8 mouse cellular contexts compared by ENCODE assay signal in the genomic region with DNA sequence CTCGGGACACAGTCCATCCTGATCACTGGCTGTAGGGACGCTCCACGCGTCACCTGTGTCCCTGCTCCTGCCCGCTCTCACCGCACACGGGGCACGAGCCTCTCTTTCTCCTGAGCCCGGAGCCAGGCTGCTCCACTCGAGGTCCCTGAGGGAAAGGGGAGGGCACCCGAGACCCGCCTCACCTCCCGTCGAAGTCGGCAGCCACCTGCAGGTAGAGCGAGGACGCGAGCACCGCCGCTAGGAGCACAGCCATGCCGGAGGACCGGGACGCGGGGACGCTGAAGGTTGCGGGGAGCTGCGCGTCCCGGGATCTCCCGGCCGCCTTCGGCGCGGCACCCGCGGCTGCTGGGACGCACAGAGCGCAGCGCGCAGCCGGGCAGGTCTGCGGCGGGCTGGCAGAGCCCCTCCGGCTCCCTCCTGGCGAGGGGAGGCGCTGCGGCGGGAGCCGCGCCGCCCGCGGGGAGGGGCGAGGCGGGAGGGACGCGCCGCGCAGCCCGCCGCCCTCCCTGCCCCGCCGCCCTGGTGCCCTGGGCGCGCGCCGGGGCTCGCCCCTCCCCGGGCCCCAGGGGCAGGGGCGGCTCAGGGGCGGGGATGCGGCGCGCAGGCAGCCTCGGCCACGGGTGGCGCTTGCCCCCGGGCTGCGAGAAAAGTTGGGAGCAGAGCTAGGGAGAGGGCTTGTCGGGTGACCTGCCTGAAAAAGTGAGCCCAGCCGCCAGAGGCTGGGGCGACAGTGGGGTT. TPM values are rescaled to one million over a fixed set of nuclear protein-coding genes. Genes with fewer than 3 reads are reported as not detected.
A peak's percentile ranks its signal among the peaks of the same experiment; 100 is the strongest.
DNase-seq lines count a peak whose midpoint lies in the region; ATAC-seq and TF ChIP-seq lines count a peak whose summit lies in the region.

A gene (minus strand): TSS at position 501 of the 738 bp plus-strand sequence.

- no peak for TF ChIP-seq CTCF in testis, adult 2 months (IDR thresholded peaks at IDR 0.05; ENCODE audit: control insufficient read depth, insufficient read depth, insufficient replicate concordance, low read depth, low read length)

- peak within 1 kb of the TSS; percentile 100 for H3K4me2 ChIP-seq in forebrain, embryonic 16.5 days (ENCODE audit: low read length)
- peak within 1 kb of the TSS; percentile 99 for H3K4me2 ChIP-seq in intestine, embryonic 15.5 days (replicated peaks)
- peak within 1 kb of the TSS; percentile 75 for H3K4me2 ChIP-seq in limb, embryonic 11.5 days (ENCODE audit: low read depth, severe bottlenecking)
- peak within 1 kb of the TSS; percentile 97 for H3K4me2 ChIP-seq in midbrain, embryonic 11.5 days

- no peaks in the 10 kb centered on the region for H3K9me3 ChIP-seq in forebrain, embryonic 16.5 days (ENCODE audit: control insufficient read depth, low read length)
- H3K9me3 ChIP-seq in intestine, embryonic 15.5 days = no peaks in the 10 kb centered on the region
- no peaks in the 10 kb centered on the region for H3K9me3 ChIP-seq in limb, embryonic 11.5 days (ENCODE audit: control insufficient read depth, low read length)
- no peaks in the 10 kb centered on the region for H3K9me3 ChIP-seq in midbrain, embryonic 11.5 days (ENCODE audit: control insufficient read depth, low read length)

- peak; percentile 28 to 32 for DNase-seq in cerebellum, postnatal 14 days
- no peak for DNase-seq in cerebellum, adult 11-12 months
- peak; percentile 59 for DNase-seq in adrenal gland, adult 2 months
- peak; percentile 66 for DNase-seq in limb, embryonic 11.5 days (ENCODE audit: low spot score)
- DNase-seq in midbrain, embryonic 11.5 days (ENCODE audit: low spot score, missing footprints) = peak; percentile 94

- WGBS in forebrain, embryonic 16.5 days = under 1% methylated on average over 62 of the region's 82 CpGs
- under 1% methylated on average over 75 of the region's 82 CpGs for whole genome bisulfite sequencing in intestine, embryonic 15.5 days
- under 1% methylated on average over 53 of the region's 82 CpGs for WGBS in limb, embryonic 11.5 days
- 1% methylated on average over 47 of the region's 82 CpGs for WGBS in midbrain, embryonic 11.5 days

- H3K27ac ChIP-seq in forebrain, embryonic 16.5 days (ENCODE audit: low read length) = no peak within 1 kb of the TSS
- no peak within 1 kb of the TSS for H3K27ac ChIP-seq in intestine, embryonic 15.5 days
- no peak within 1 kb of the TSS for H3K27ac ChIP-seq in limb, embryonic 11.5 days (replicated peaks; ENCODE audit: low read depth, low read length)
- no peak within 1 kb of the TSS for H3K27ac ChIP-seq in midbrain, embryonic 11.5 days (ENCODE audit: low read depth, low read length)
- no peak within 1 kb of the TSS for H3K27ac ChIP-seq in testis, adult 2 months (ENCODE audit: control insufficient read depth, insufficient read depth, low read depth, low read length)

- no peak for TF ChIP-seq POLR2A in testis, adult 2 months (IDR thresholded peaks at IDR 0.05; ENCODE audit: control insufficient read depth, low read depth, low read length)

- ATAC-seq in forebrain, embryonic 16.5 days = peak; percentile 93
- peak; percentile 94 for ATAC-seq in intestine, embryonic 15.5 days
- ATAC-seq in limb, embryonic 11.5 days (ENCODE audit: insufficient number of reproducible peaks, low FRiP score, low TSS enrichment, low read depth) = peak; percentile 81
- peak; percentile 90 for ATAC-seq in midbrain, embryonic 11.5 days (ENCODE audit: low FRiP score)

- no peaks in the 10 kb centered on the region for H3K36me3 ChIP-seq in forebrain, embryonic 16.5 days (ENCODE audit: control insufficient read depth, insufficient read depth)
- H3K36me3 ChIP-seq in intestine, embryonic 15.5 days = no peaks in the 10 kb centered on the region
- no peaks in the 10 kb centered on the region for H3K36me3 ChIP-seq in limb, embryonic 11.5 days (ENCODE audit: control insufficient read depth, insufficient read depth, low read length)
- H3K36me3 ChIP-seq in midbrain, embryonic 11.5 days (ENCODE audit: control insufficient read depth, insufficient read depth, low read length) = no peaks in the 10 kb centered on the region
- no peaks in the 10 kb centered on the region for H3K36me3 ChIP-seq in testis, adult 2 months (ENCODE audit: control insufficient read depth, insufficient read depth, low read length)

- 0 out of 2 replicates have a peak, but pooled peaks cover 2% of the 10 kb centered on the region for H3K27me3 ChIP-seq in forebrain, embryonic 16.5 days (replicated peaks; ENCODE audit: control insufficient read depth, insufficient read depth, low read length)
- H3K27me3 ChIP-seq in intestine, embryonic 15.5 days (replicated peaks) = 0 out of 2 replicates have a peak, but pooled peaks cover 3% of the 10 kb centered on the region
- peaks cover 11% of the 10 kb centered on the region; the same call in 1 of the 2 replicates for H3K27me3 ChIP-seq in limb, embryonic 11.5 days (ENCODE audit: control insufficient read depth, insufficient read depth, low read length)
- peaks cover 6% of the 10 kb centered on the region for H3K27me3 ChIP-seq in midbrain, embryonic 11.5 days (ENCODE audit: control insufficient read depth, insufficient read depth, low read length)
- no peaks in the 10 kb centered on the region for H3K27me3 ChIP-seq in testis, adult 2 months (ENCODE audit: control insufficient read depth, insufficient read depth, low read length)

- H3K4me3 ChIP-seq in forebrain, embryonic 16.5 days (replicated peaks; ENCODE audit: low read length) = peak within 1 kb of the TSS; percentile 75
- H3K4me3 ChIP-seq in intestine, embryonic 15.5 days (replicated peaks) = peak within 1 kb of the TSS; percentile 69
- peak within 1 kb of the TSS; percentile 59 for H3K4me3 ChIP-seq in limb, embryonic 11.5 days (ENCODE audit: low read depth, low read length)
- H3K4me3 ChIP-seq in midbrain, embryonic 11.5 days (ENCODE audit: low read depth, low read length) = peak within 1 kb of the TSS; percentile 63
- peak within 1 kb of the TSS; percentile 52 for H3K4me3 ChIP-seq in testis, adult 2 months (ENCODE audit: control insufficient read depth, low read depth, low read length)

- peaks cover 15% of the 10 kb centered on the region for H3K4me1 ChIP-seq in forebrain, embryonic 16.5 days (replicated peaks; ENCODE audit: control insufficient read depth, insufficient read depth, low read length)
- H3K4me1 ChIP-seq in intestine, embryonic 15.5 days (replicated peaks) = 0 out of 2 replicates have a peak, but pooled peaks cover 10% of the 10 kb centered on the region
- H3K4me1 ChIP-seq in limb, embryonic 11.5 days (ENCODE audit: control insufficient read depth, insufficient read depth, low read length) = peaks cover 6% of the 10 kb centered on the region
- H3K4me1 ChIP-seq in midbrain, embryonic 11.5 days (ENCODE audit: control insufficient read depth, insufficient read depth, low read length) = peaks cover 6% of the 10 kb centered on the region; the same call in 1 of the 2 replicates
- H3K4me1 ChIP-seq in testis, adult 2 months (ENCODE audit: control insufficient read depth, insufficient read depth, low read length) = peaks cover 5% of the 10 kb centered on the region; the same call in 1 of the 2 replicates

- H3K9ac ChIP-seq in forebrain, embryonic 16.5 days (replicated peaks; ENCODE audit: low read depth, low read length) = peak within 1 kb of the TSS; percentile 66
- H3K9ac ChIP-seq in intestine, embryonic 15.5 days = peak within 1 kb of the TSS; percentile 64
- peak within 1 kb of the TSS; percentile 61 for H3K9ac ChIP-seq in limb, embryonic 11.5 days (ENCODE audit: low read length)
- peak within 1 kb of the TSS; percentile 66 for H3K9ac ChIP-seq in midbrain, embryonic 11.5 days (ENCODE audit: low read length)

RNA-seq across cellular contexts. Expression of the gene that starts here (rescaled TPM):
- total RNA-seq in adrenal gland, adult 2 months (2021) = 10 to 100 TPM; 13.9 to 17.9 TPM
- 9.1 and 10.3 TPM in 2 replicates for polyA plus RNA-seq in adrenal gland, adult 2 months (2012; rRNA removed)
- 6.3 and 9.0 TPM in 2 replicates for polyA plus RNA-seq in forebrain, embryonic 16.5 days (2015; fragmentation: Nextera tagmentation; extraction: Ambion mirVana)
- 26.8 and 28.7 TPM in 2 replicates for polyA plus RNA-seq in intestine, embryonic 15.5 days (2015; fragmentation: Nextera tagmentation; extraction: Ambion mirVana)
- polyA plus RNA-seq in limb, embryonic 11.5 days (2014; fragmentation: Nextera tagmentation; extraction: Ambion mirVana) = 11.3 and 12.3 TPM in 2 replicates
- polyA plus RNA-seq in midbrain, embryonic 11.5 days (2014; fragmentation: Nextera tagmentation; extraction: Ambion mirVana) = 7.6 and 7.9 TPM in 2 replicates
- polyA plus RNA-seq in testis, adult 2 months (2012; rRNA removed) = 1.1 and 1.7 TPM in 2 replicates
